Mouse (Mus musculus): Measurements from ENCODE around the gene Accs.
A peak's percentile ranks its signal among the peaks of the same experiment; 100 is the strongest.

Gene Accs

GRCm38 (mm10) chr2:93849505-93850089 is at the start of gene Accs:
Gene Accs, minus strand, starts transcription at chr2:93849943.
- DNase-seq (ENCODE audit: low read depth, low spot score) = peak; percentile 80

- DNase-seq (ENCODE audit: low read depth, low spot score) = no peak
Observed at GRCm38 (mm10) chr2:93891611-93892280, 42.0 kb upstream of the Accs start.

GRCm38 (mm10) chr2:93890143-93890542 is 40.4 kb upstream of the Accs start:
- DNase-seq (ENCODE audit: low read depth, low spot score) = no peak

- DNase-seq (ENCODE audit: low read depth, low spot score) = no peak
Observed at GRCm38 (mm10) chr2:93889071-93889470, 39.3 kb upstream of the Accs start.

DNA sequence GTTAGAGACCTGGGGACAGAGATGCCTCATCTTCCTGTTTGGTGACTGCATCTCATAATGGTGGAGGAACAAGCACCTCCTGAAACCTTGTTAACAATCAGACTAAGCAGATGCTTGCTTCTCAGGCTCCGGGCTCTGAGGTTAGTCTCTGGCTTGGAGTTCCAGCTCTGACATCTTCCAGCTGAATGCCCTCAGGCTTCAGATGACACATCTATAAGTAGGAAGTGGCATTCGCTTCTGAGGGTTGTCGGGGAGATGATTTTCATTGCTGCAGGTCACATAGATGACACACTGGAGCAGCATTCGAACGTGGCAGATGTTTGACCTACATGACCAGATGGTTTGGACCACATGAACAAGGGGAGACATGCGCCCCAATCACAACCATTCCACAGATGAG is 38.6 kb upstream of the Accs start:
- DNase-seq (ENCODE audit: low read depth, low spot score) = no peak

DNA sequence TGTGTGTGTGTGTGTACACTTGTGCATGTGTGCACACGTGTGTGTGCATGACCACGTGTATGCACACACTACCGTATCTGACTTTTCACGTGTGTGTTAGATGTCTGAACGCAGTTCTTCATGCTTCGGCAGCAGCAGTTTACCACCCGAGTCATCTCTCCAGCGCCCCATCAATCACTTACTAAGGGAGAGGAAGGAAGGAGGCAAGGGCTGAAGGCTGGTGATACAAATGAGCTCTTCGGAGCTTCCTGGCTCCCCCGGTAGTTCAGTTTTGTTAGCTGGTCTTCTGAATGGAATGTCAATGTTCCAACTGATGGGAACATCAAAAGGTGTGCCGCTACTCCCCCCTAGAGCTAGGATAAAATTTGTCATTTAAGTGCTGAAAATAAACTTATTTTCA is 37.5 kb upstream of the Accs start:
- no peak for DNase-seq (ENCODE audit: low read depth, low spot score)

DNA sequence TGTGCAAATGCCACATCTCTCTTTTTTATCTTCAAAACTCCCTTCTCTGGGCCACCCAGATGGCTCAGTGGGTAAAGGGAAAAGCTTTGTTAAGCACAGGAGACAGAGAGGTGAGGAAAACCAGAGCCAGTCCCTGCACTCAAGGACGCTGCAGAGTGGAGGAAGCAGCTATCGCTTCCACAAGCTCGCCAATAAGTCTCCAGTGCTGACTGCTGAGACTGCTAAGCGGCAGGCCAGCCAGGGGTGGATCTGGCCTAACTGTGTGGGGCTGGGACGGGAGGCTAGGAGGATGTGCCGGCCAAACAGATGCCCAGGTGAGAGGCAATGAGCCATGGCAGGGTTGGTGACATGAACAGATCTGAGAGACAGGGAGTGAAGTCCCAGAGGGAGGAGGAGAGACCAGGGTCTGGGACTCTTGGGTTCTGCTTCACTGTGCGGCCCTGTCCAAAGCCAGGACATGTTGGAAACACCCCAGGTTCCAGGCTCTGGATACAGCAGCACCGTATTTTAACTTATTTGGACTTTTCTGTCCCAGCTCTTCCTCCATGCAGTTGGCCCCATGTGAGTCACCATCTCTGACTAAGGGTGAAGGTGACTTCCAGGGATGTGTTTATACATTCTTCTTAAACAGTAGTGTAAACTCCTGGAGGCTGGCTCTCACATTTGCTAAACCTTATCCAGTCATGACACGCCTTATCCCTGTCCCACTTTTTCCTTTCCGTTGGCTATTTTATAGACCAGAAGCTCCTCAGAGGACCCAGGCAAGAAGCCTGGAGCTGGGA is 36.5 kb upstream of the Accs start:
- DNase-seq (ENCODE audit: low read depth, low spot score) = no peak

GRCm38 (mm10) chr2:93883066-93883465 is 33.3 kb upstream of the Accs start:
- DNase-seq (ENCODE audit: low read depth, low spot score) = no peak

- no peak for DNase-seq (ENCODE audit: low read depth, low spot score)
Observed at GRCm38 (mm10) chr2:93881640-93882367, 32.1 kb upstream of the Accs start.

DNA sequence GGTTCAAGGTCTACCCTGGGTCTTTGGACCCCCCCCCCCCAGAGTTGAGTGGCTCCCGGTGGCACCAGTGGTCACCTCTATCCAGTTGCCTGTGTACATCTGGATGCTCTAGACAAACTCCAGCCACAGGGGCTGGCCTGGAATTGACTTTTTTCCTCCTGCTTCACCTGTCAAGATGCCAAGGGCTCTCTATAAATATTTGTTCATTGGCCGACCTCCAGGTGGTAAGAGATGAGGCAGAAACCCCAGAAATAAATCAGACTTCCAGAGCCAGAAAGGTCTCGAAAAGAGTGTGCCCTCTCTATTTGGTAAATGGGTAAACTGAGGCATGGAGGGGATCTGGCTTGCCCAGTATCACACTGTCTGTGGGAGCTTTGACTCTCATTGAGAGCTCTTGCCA is 31.2 kb upstream of the Accs start:
- no peak for DNase-seq (ENCODE audit: low read depth, low spot score)

GRCm38 (mm10) chr2:93880450-93880849 is 30.7 kb upstream of the Accs start:
- DNase-seq (ENCODE audit: low read depth, low spot score) = no peak

DNA sequence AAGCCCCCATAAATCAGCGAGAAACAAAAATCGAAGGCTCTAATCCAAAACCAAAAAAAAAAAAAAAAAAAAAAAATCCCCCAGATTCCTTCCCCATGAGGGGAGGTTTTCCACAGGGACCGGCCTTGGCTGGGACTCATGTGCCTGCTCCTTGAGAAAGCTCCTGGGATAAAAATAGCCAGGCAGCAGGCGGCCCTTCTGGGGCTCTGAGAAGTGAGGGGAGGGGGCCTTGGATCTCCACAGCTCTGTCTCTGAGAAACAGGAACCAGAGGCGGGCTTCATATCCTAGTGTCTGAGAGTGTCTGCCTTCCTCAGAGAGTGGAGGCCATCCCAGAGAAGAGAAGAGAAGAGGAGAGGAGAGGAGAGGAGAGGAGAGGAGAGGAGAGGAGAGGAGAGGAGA is 27.3 kb upstream of the Accs start:
- DNase-seq (ENCODE audit: low read depth, low spot score) = no peak

GRCm38 (mm10) chr2:93874606-93875005 is 24.9 kb upstream of the Accs start:
- no peak for DNase-seq (ENCODE audit: low read depth, low spot score)

GRCm38 (mm10) chr2:93874227-93874514 is 24.4 kb upstream of the Accs start:
- DNase-seq (ENCODE audit: low read depth, low spot score) = no peak

DNA sequence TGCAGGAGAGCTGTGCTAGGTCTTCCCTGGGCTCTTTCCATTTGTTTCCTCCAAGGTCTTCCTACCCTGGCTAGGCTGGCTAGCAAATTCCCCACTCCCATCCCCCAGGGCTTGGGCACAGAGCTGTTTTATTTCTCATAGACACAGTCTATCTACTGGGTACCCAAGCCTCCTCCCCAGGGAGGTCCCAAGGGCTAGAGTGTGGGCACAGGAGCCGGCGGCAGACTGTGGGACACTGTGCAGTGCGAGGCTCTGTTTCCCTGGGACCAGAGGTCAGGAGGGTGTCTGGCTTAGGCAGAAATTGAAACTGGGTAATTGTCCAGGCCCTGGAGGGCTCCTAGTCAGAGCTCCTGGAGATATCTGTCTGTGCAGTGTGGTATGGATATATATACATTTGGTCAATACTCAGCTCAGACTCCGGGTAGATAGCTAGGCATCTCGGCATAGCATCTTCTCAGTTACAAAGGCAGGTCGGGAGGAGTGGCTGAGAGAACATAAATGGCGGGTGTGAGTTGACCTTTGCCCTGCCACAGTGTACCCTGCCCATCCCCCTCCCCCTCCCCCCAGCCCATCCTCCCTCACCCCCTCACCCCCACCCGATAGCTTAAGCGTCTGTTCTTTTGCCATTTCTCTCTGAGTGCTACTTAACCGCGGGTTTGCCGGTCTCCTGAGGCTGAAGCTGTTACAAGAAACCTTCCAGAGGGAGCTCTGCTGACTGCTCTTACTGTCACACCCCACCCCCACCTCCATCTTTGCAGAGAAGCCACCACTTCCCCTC is 23.9 kb upstream of the Accs start:
- no peak for DNase-seq (ENCODE audit: low read depth, low spot score)

- DNase-seq (ENCODE audit: low read depth, low spot score) = no peak
Observed at GRCm38 (mm10) chr2:93872257-93872656, 22.5 kb upstream of the Accs start.

DNA sequence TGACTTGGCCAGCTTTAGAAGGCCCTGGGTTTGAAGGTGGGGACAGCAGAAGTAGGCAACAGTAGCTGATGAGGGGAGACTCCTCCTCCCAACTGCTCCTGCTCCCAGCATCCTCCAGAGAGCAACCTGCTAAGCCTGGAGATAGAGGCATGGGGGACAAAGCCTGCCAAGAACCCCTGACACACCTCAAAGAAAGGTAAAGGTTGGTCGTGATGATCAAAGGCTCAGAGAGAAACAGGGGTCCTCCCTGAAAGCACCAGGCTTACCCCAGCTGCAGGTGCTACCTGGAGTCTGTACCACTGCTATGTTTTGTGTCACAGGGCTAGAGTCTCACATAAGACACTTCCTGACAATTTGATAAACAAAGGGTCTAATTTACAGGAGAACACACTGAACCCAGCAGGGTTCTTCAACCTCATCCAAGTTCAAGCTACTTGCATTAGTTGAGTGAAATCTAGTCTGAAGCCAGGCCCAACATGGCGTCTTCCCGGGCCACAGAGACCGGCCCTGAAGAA is 21.7 kb upstream of the Accs start:
- DNase-seq (ENCODE audit: low read depth, low spot score) = no peak

DNA sequence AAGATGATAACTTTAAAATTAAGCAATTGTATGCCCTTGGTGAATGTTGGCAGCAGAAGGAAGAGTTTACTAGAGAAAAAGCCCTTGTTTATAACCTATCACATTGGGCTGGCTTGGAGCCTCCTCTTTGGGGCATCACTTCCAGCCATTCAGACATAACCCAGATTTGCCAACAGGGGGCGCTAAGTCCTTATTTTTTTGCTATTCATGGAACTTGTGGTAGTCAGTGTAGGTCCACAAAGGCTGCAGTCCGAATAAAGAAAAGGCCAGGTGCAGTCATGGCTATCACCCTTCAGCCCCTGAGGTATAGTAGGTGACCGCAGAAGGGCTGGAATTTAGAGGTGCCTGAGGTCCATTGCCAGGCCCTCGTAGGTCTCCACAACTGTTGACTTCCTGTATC is 21.1 kb upstream of the Accs start:
- DNase-seq (ENCODE audit: low read depth, low spot score) = peak; percentile 37

DNA sequence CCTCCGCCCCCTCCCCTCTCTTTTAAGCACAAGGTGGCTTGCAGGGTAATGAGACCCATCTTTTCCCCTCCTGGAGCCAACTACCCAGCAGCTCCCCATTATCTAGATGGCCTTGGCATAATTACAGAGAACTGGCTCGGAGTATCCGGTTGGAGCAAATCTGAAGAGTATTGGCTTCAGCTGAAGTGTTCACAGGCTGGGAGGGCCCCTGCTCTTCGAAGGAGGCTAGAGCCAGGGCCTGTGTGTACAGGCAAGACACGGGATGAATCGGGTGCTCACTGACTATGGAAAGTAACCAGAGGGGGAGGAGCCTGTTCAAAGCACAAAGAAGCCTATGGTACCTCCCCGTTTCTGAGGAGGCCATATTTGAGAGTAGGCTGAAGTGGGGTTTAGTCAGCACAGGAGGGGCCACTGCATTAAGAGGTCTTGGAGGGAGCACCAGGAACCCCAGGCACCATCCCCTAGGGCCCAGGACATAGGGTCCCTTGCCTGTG is 19.4 kb upstream of the Accs start, which contains the start of gene Accsl:
TSS of gene Accsl (minus strand) at position 51 of the 494 bp plus-strand sequence.
- no peak for DNase-seq (ENCODE audit: low read depth, low spot score)

DNA sequence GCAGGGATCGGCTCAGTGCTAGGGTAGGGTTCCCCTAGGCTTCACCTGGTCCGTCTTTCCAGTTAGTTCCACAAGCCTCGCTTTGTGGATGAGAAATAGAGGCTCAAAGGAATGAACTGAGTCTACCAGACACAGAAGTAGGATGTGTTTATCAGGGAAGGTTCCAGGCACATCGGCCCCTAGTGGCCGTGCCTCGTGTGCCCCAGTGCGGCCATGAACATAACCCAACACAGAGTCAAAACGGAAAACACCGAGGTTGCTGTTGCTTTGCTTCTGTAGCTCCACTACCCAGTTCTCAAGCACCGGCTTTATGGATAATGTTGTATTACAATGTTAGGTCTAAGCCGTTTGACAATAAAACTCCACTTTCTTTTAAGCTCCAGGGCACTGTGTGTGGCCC is 18.8 kb upstream of the Accs start:
- DNase-seq (ENCODE audit: low read depth, low spot score) = no peak

DNA sequence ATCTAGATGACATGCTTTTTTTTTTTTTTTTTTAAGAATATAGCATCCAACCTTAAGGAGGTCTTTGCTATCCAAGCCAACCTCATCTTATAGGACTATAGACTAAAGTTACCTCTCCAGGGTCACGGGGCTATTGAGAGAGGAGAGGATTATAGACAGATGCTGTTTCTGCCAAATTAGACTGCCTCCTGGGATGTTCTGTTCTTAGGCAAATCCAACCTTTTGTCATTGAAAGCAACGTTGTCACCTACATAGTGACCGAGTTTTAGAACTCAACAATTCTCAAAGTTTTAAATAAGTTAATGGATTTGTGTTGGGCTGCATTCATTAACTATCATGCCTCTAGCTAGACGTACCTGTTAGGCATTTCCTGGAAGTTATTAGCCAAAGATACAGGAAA is 13.5 kb upstream of the Accs start:
- no peak for DNase-seq (ENCODE audit: low read depth, low spot score)
